Mouse (Mus musculus): Measurements from ENCODE around the gene Tmem131. TPM values are rescaled to one million over a fixed set of nuclear protein-coding genes. Genes with fewer than 3 reads are reported as not detected.

The Tmem131 gene
- total RNA-seq, 2 experiments from 2014 or later = 79.6 to 82.0 TPM

- intact Hi-C loops (cut with DNase I) = no loop called here
- DNase-seq = no peak
Observed at GRCm38 (mm10) chr1:36753932-36754675, 189.4 kb downstream of the Tmem131 start.

DNA sequence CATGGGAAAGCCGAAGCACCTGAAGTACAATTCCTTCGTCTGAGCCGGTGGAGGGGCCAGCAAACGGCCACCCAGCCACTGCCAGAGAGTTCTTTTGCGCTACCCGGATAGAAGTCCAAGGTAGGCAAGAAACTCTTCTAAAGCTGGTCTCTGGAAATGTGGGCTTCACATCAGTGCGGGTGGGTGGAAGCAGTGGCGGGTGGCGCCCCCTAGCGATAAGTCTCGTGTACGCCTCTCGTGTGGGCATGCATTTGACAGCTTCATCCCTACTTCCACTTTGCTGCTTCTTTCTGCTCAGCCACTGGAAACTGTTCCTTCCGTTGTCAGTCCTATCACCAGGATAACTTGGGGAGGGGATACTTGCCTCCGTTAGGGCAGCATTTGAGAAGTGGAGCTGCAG, 197.0 kb downstream of the Tmem131 start:
- intact Hi-C loops (cut with DNase I) = no loop called here
- peak; percentile 58 for DNase-seq

- DNase-seq = no peak
- intact Hi-C loops (cut with DNase I) = no loop called here
Observed at GRCm38 (mm10) chr1:36745661-36746060, 197.8 kb downstream of the Tmem131 start.

GRCm38 (mm10) chr1:36744268-36744944, 199.1 kb downstream of the Tmem131 start:
- intact Hi-C loops (cut with DNase I) = no loop called here
- DNase-seq = peak; percentile 73

GRCm38 (mm10) chr1:36743046-36743445, 200.4 kb downstream of the Tmem131 start:
- no peak for DNase-seq
- intact Hi-C loops (cut with DNase I) = no loop called here

Other genes starting within 250 kb of the Tmem131 start
- 1 to 10 TPM in 1 of 2 experiments, under 1 TPM in 1; 0.72 to 1.3 TPM for gene 4933424G06Rik, start 233.5 kb downstream of the Tmem131 start, total RNA-seq (2021)
- gene Actr1b, start 229.2 kb downstream of the Tmem131 start, total RNA-seq (2021) = 100 to 1,000 TPM; 130 to 156 TPM
- gene Zap70, start 181.9 kb downstream of the Tmem131 start, total RNA-seq (2021) = 1 to 10 TPM; 2.7 to 4.1 TPM
- 1 to 10 TPM; 2.1 to 4.2 TPM for gene Vwa3b, start 82.9 kb upstream of the Tmem131 start, total RNA-seq (2021)